Mouse (Mus musculus) MEL (cell line): ENCODE results near the gene Fbxl5. TPM values are rescaled to one million over a fixed set of nuclear protein-coding genes. Genes with fewer than 3 reads are reported as not detected.

ENCODE experiments used
- DNase-seq: peaks from one replicate; pipeline ENCODE4 v3.0.0; 2011; ENCODE audit warnings: low read depth, low spot score
- H3K27ac ChIP-seq: 2 replicates; pipeline ENCODE4 v1.5.1; 2012; ENCODE audit warnings: low read depth, mild to moderate bottlenecking, control low read depth, low read length, moderate library complexity; ENCODE audit not compliant: control insufficient read depth
- H3K27me3 ChIP-seq, 2 experiments: fragments of 150-350 bp in 1 of 2; sonication (generic) in 1 of 2; 2 replicates each; pipeline ENCODE4 v1.6.1; 2012; ENCODE audit warnings: low read length in 2 of 2, mild to moderate bottlenecking in 2 of 2, improper control_type of control experiment in 1 of 2, moderate library complexity in 1 of 2; ENCODE audit not compliant: insufficient read depth in 2 of 2, control insufficient read depth in 1 of 2
- H3K36me3 ChIP-seq, 2 experiments: 2 replicates each; pipeline ENCODE4 v1.6.1; 2012 to 2014; ENCODE audit warnings: low read length in 2 of 2, improper control_type of control experiment in 1 of 2, inconsistent platforms in 1 of 2, mild to moderate bottlenecking in 1 of 2; ENCODE audit not compliant: insufficient read depth in 2 of 2, control insufficient read depth in 1 of 2
- H3K4me1 ChIP-seq, 2 experiments: fragments of 150-350 bp in 1 of 2; sonication (generic) in 1 of 2; 2 replicates each; pipeline ENCODE4 v1.6.1; 2012; ENCODE audit warnings: low read length in 2 of 2, improper control_type of control experiment in 1 of 2, mild to moderate bottlenecking in 1 of 2; ENCODE audit not compliant: insufficient read depth in 2 of 2, control insufficient read depth in 1 of 2
- H3K4me3 ChIP-seq, 2 experiments: fragments of 150-350 bp in 1 of 2; sonication (generic) in 1 of 2; 2 replicates each; pipeline ENCODE4 v1.5.1; 2012; ENCODE audit warnings: low read depth in 2 of 2, low read length in 2 of 2, mild to moderate bottlenecking in 2 of 2, moderate library complexity in 2 of 2, control low read depth in 1 of 2, improper control_type of control experiment in 1 of 2; ENCODE audit not compliant: control insufficient read depth in 1 of 2, insufficient read depth in 1 of 2
- H3K79me2 ChIP-seq: 2 replicates; pipeline ENCODE4 v1.6.1; 2012; ENCODE audit warnings: mild to moderate bottlenecking, low read length, moderate library complexity; ENCODE audit not compliant: control insufficient read depth, poor library complexity, insufficient read depth
- H3K9ac ChIP-seq: 2 replicates; pipeline ENCODE4 v1.6.1; 2012; ENCODE audit warnings: low read depth, mild to moderate bottlenecking, control low read depth, low read length, moderate library complexity; ENCODE audit not compliant: control insufficient read depth, poor library complexity, severe bottlenecking
- H3K9me3 ChIP-seq: fragments of 150-350 bp; sonication (generic); replicated peaks from 2 replicates; pipeline ENCODE4 v1.6.1; 2012; ENCODE audit warnings: mild to moderate bottlenecking, low read length, improper control_type of control experiment, moderate library complexity; ENCODE audit not compliant: insufficient read depth
- BHLHE40 ChIP-seq: IDR thresholded peaks from 2 replicates; pipeline ENCODE4 v1.6.1; 2012; ENCODE audit warnings: low read depth, mild to moderate bottlenecking, inconsistent platforms, low read length, improper control_type of control experiment, borderline replicate concordance
- CHD1 ChIP-seq: IDR thresholded peaks from 2 replicates; pipeline ENCODE4 v1.6.1; 2012; ENCODE audit warnings: low read depth, mild to moderate bottlenecking, inconsistent platforms, low read length, improper control_type of control experiment
- CTCF ChIP-seq, 3 experiments: IDR thresholded peaks in 2 of 3; conservative IDR thresholded peaks in 1 of 3; 2 replicates each; pipeline ENCODE4 v1.5.1; 2011 to 2012; ENCODE audit warnings: low read length in 3 of 3, low read depth in 2 of 3, mild to moderate bottlenecking in 2 of 3, improper control_type of control experiment in 1 of 3, inconsistent platforms in 1 of 3, mixed read lengths in 1 of 3, moderate library complexity in 1 of 3; ENCODE audit not compliant: control insufficient read depth in 1 of 3, insufficient read depth in 1 of 3, poor library complexity in 1 of 3, severe bottlenecking in 1 of 3
- EP300 ChIP-seq, 2 experiments: IDR thresholded peaks; 2 replicates each; pipeline ENCODE4 v1.6.1; 2011; ENCODE audit warnings: improper control_type of control experiment in 2 of 2, low read length in 2 of 2, low read depth in 1 of 2, mild to moderate bottlenecking in 1 of 2
- GABPA ChIP-seq: IDR thresholded peaks from 2 replicates; pipeline ENCODE4 v1.6.1; 2012; ENCODE audit warnings: low read depth, mild to moderate bottlenecking, inconsistent platforms, low read length, improper control_type of control experiment, moderate library complexity
- GATA1 ChIP-seq: IDR thresholded peaks from 2 replicates; pipeline ENCODE4 v1.6.1; 2011; ENCODE audit warnings: low read depth, low read length, improper control_type of control experiment
- HCFC1 ChIP-seq: IDR thresholded peaks from 2 replicates; pipeline ENCODE4 v1.6.1; 2012; ENCODE audit warnings: low read depth, mild to moderate bottlenecking, inconsistent platforms, low read length, improper control_type of control experiment, moderate library complexity
- JUND ChIP-seq: IDR thresholded peaks from 2 replicates; pipeline ENCODE4 v1.6.1; 2011; ENCODE audit warnings: low read depth, mild to moderate bottlenecking, improper control_type of control experiment, low read length
- KAT2A ChIP-seq: conservative IDR thresholded peaks from 2 replicates; pipeline ENCODE4 v1.6.1; 2012; ENCODE audit warnings: low read depth, low read length, improper control_type of control experiment, inconsistent platforms
- MAX ChIP-seq: IDR thresholded peaks from 2 replicates; pipeline ENCODE4 v1.6.1; 2011; ENCODE audit warnings: low read length, improper control_type of control experiment
- MEF2A ChIP-seq: IDR thresholded peaks from 2 replicates; pipeline ENCODE4 v1.6.1; 2014; ENCODE audit warnings: low read depth, mild to moderate bottlenecking, inconsistent platforms, low read length, improper control_type of control experiment; ENCODE audit not compliant: poor library complexity, insufficient replicate concordance, severe bottlenecking; ENCODE audit errors: extremely low read depth
- MYB ChIP-seq: IDR thresholded peaks from 2 replicates; pipeline ENCODE4 v1.6.1; 2011; ENCODE audit warnings: mild to moderate bottlenecking, low read depth, low read length, improper control_type of control experiment
- MYC ChIP-seq: IDR thresholded peaks from 2 replicates; pipeline ENCODE4 v1.6.1; 2011; ENCODE audit warnings: low read depth, mild to moderate bottlenecking, low read length, improper control_type of control experiment, moderate library complexity
- NELFE ChIP-seq: IDR thresholded peaks from 2 replicates; pipeline ENCODE4 v1.6.1; 2011; ENCODE audit warnings: low read depth, low read length, improper control_type of control experiment
- POLR2A ChIP-seq, 2 experiments: IDR thresholded peaks; 2 replicates each; pipeline ENCODE4 v1.6.1; 2011 to 2012; ENCODE audit warnings: low read length in 2 of 2, mild to moderate bottlenecking in 2 of 2, control low read depth in 1 of 2, improper control_type of control experiment in 1 of 2, low read depth in 1 of 2, moderate library complexity in 1 of 2; ENCODE audit not compliant: control insufficient read depth in 1 of 2, insufficient read depth in 1 of 2, poor library complexity in 1 of 2
- POLR2AphosphoS2 ChIP-seq: IDR thresholded peaks from 2 replicates; pipeline ENCODE4 v1.6.1; 2011; ENCODE audit warnings: low read length, improper control_type of control experiment
- SIN3A ChIP-seq: IDR thresholded peaks from 2 replicates; pipeline ENCODE4 v1.6.1; 2012; ENCODE audit warnings: low read length, improper control_type of control experiment, inconsistent platforms
- SMC3 ChIP-seq: IDR thresholded peaks from 2 replicates; pipeline ENCODE4 v1.6.1; 2011; ENCODE audit warnings: low read depth, low read length, improper control_type of control experiment
- TAL1 ChIP-seq: IDR thresholded peaks from 2 replicates; pipeline ENCODE4 v1.6.1; 2012; ENCODE audit warnings: mild to moderate bottlenecking, inconsistent platforms, low read length, moderate library complexity, mixed read lengths
- TBP ChIP-seq: IDR thresholded peaks from 2 replicates; pipeline ENCODE4 v1.8.0; 2011; ENCODE audit warnings: low read depth, low read length, improper control_type of control experiment
- UBTF ChIP-seq: IDR thresholded peaks from 2 replicates; pipeline ENCODE4 v1.6.1; 2012; ENCODE audit warnings: low read depth, mild to moderate bottlenecking, inconsistent platforms, low read length, improper control_type of control experiment, moderate library complexity, borderline replicate concordance; ENCODE audit not compliant: insufficient read depth
- USF2 ChIP-seq, 2 experiments: IDR thresholded peaks; 2 replicates each; pipeline ENCODE4 v1.6.1; 2011 to 2012; ENCODE audit warnings: improper control_type of control experiment in 2 of 2, low read length in 2 of 2, borderline replicate concordance in 1 of 2, inconsistent platforms in 1 of 2, low read depth in 1 of 2, mild to moderate bottlenecking in 1 of 2; ENCODE audit not compliant: insufficient read depth in 1 of 2
- ZKSCAN1 ChIP-seq: IDR thresholded peaks from 2 replicates; pipeline ENCODE4 v1.6.1; 2012; ENCODE audit warnings: low read depth, mild to moderate bottlenecking, inconsistent platforms, low read length, improper control_type of control experiment, moderate library complexity
- ZNF384 ChIP-seq: IDR thresholded peaks from 2 replicates; pipeline ENCODE4 v1.6.1; 2012; ENCODE audit warnings: low read depth, mild to moderate bottlenecking, inconsistent platforms, low read length, improper control_type of control experiment
- polyA plus RNA-seq, 2 experiments: library from polyadenylated mRNA; stranded (reverse) in 1 of 2; unstranded in 1 of 2; fragments of >175 nt in 1 of 2; fragments of >200 nt in 1 of 2; gene quantifications; 2 replicates each; pipeline versions ENCODE4 v1.2.1 to v1.2.4; 2012; ENCODE audit warnings: low replicate concordance in 2 of 2, low read depth in 1 of 2; ENCODE audit not compliant: insufficient read length in 2 of 2, insufficient read depth in 1 of 2, missing spikeins in 1 of 2
- total RNA-seq: library from RNA; depleted of rRNA; stranded (reverse); fragments of 300-350 nt; gene quantifications from 2 replicates; pipeline ENCODE4 v1.2.3, GENCODE M21; 2012

Gene Fbxl5
- total and polyA plus RNA-seq, 3 experiments: 22.8 to 25.7 TPM; not detected in 1

DNA sequence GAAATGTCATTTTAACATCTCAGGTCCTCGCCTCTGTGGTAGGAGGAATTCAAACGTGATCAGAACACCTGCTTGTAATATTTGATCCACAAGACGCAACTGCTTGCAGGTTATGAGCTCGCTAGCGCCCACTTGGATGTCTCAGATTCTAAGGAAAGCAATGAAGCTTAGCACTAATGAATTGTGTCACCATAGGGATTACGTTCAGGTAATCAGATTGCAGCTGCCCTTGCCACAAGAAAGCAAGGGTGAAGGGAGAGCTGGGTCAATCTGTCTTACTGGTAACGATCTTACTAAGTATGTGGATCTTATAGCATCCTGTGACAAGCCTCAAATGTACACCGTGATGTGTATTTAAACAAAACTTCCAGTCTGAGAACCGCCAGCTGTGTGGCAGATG lies 5.9 kb upstream of the Fbxl5 start:
- Histone ChIP-seq H3K4me1 (no peaks in the 10 kb centered on the region), H3K27me3 (peaks cover 0 to 5% of the 10 kb centered on the region in 2 experiments; a peak in 2 of 4 replicates), H3K27ac (no peak overlapping the region), H3K36me3 (no peaks in the 10 kb centered on the region), H3K9ac (no peak overlapping the region), H3K9me3 (no peaks in the 10 kb centered on the region), H3K4me3 (no peak overlapping the region), H3K79me2 (no peaks in the 10 kb centered on the region)
- DNase-seq: no peak
- TF ChIP-seq TBP (no peak), HCFC1 (no peak), EP300 (IDR thresholded peaks at IDR 0.05; ENCODE audit: low read depth in 1 of 2, low read length in 2 of 2) (no peak), NELFE (no peak), SMC3 (no peak), MYB (no peak)

- Histone ChIP-seq H3K9ac (no peak overlapping the region), H3K36me3 (no peaks in the 10 kb centered on the region), H3K79me2 (no peaks in the 10 kb centered on the region), H3K4me1 (no peaks in the 10 kb centered on the region), H3K4me3 (no peak overlapping the region), H3K27me3 (peaks cover 0 to 5% of the 10 kb centered on the region in 2 experiments; a peak in 2 of 4 replicates), H3K9me3 (no peaks in the 10 kb centered on the region), H3K27ac (no peak overlapping the region)
- TF ChIP-seq GABPA (no peak), CHD1 (no peak), KAT2A (no peak)
- DNase-seq: no peak
These were observed 5.4 kb upstream of the Fbxl5 start for GRCm38 (mm10) chr5:43826883-43827282.

- DNase-seq: no peak
These were observed 3.1 kb upstream of the Fbxl5 start for GRCm38 (mm10) chr5:43824580-43824979.

More at GRCm38 (mm10) chr5:43824580-43824979, 3.1 kb upstream of the Fbxl5 start:
- Histone ChIP-seq H3K4me3 (no peak overlapping the region), H3K27me3 (peaks cover 0 to 5% of the 10 kb centered on the region in 2 experiments; a peak in 2 of 4 replicates), H3K4me1 (no peaks in the 10 kb centered on the region), H3K79me2 (no peaks in the 10 kb centered on the region), H3K9me3 (no peaks in the 10 kb centered on the region), H3K9ac (no peak overlapping the region), H3K27ac (no peak overlapping the region), H3K36me3 (no peaks in the 10 kb centered on the region)
- no peak for TF ChIP-seq POLR2A (IDR thresholded peaks at IDR 0.05; ENCODE audit: control insufficient read depth in 1 of 2, insufficient read depth in 1 of 2, low read depth in 1 of 2, low read length in 2 of 2, poor library complexity in 1 of 2)
- no peak for TF ChIP-seq BHLHE40
- no peak for TF ChIP-seq SIN3A
- TF ChIP-seq EP300 (IDR thresholded peaks at IDR 0.05; ENCODE audit: low read depth in 1 of 2, low read length in 2 of 2): no peak
- no peak for TF ChIP-seq POLR2AphosphoS2
- TF ChIP-seq JUND: no peak
- TF ChIP-seq USF2 (IDR thresholded peaks at IDR 0.05; ENCODE audit: borderline replicate concordance in 1 of 2, insufficient read depth in 1 of 2, low read depth in 1 of 2, low read length in 2 of 2): no peak
- no peak for TF ChIP-seq MAX
- no peak for TF ChIP-seq TAL1
- no peak for TF ChIP-seq CTCF (IDR thresholded peaks at IDR 0.05 in 2 of 3, conservative IDR thresholded peaks at IDR 0.05 in 1 of 3; ENCODE audit: control insufficient read depth in 1 of 3, insufficient read depth in 1 of 3, low read depth in 2 of 3, low read length in 3 of 3, poor library complexity in 1 of 3, severe bottlenecking in 1 of 3)
- TF ChIP-seq ZNF384: no peak
- TF ChIP-seq NELFE: no peak
- TF ChIP-seq MYC: no peak
- no peak for TF ChIP-seq ZKSCAN1
- no peak for TF ChIP-seq MEF2A
- TF ChIP-seq UBTF: no peak
- no peak for TF ChIP-seq GATA1
- TF ChIP-seq GABPA: no peak
